Mouse (Mus musculus) forebrain, embryonic 14.5 days (tissue): ENCODE results near the gene Ap2m1. TPM values are rescaled to one million over a fixed set of nuclear protein-coding genes. Genes with fewer than 3 reads are reported as not detected.
A peak's percentile ranks its signal among the peaks of the same experiment; 100 is the strongest.

Source experiments
- ATAC-seq: fragments of 200-750 bp; cut with Nextera tagmentation; 2 replicates; pipeline ENCODE4 v1.8.0; 2017; ENCODE audit warnings: mild to moderate bottlenecking, moderate library complexity
- DNase-seq: peaks from one replicate; pipeline ENCODE4 v3.0.0-alpha.2; 2015; ENCODE audit warnings: low spot score
- H3K27ac ChIP-seq: fragments of 300-500 bp; sonication (generic); 2 replicates; pipeline ENCODE4 v1.5.1; 2014; ENCODE audit warnings: low read depth, mild to moderate bottlenecking, control low read depth, low read length, moderate library complexity
- H3K27me3 ChIP-seq: fragments of 300-500 bp; sonication (generic); replicated peaks from 2 replicates; pipeline ENCODE4 v1.6.1; 2014; ENCODE audit warnings: low read length, control low read depth, mixed read lengths; ENCODE audit not compliant: control insufficient read depth, insufficient read depth
- H3K36me3 ChIP-seq: fragments of 300-500 bp; sonication (generic); 2 replicates; pipeline ENCODE4 v1.6.1; 2014; ENCODE audit warnings: low read length, control low read depth; ENCODE audit not compliant: control insufficient read depth, insufficient read depth
- H3K4me1 ChIP-seq: fragments of 300-500 bp; sonication (generic); 2 replicates; pipeline ENCODE4 v1.6.1; 2014; ENCODE audit warnings: antibody characterized with exemption, low read length, control low read depth; ENCODE audit not compliant: control insufficient read depth, insufficient read depth
- H3K4me2 ChIP-seq: fragments of 300-500 bp; sonication (generic); 2 replicates; pipeline ENCODE4 v1.6.1; 2014; ENCODE audit warnings: mild to moderate bottlenecking, control low read depth, low read length
- H3K4me3 ChIP-seq: fragments of 300-500 bp; sonication (generic); 2 replicates; pipeline ENCODE4 v1.5.1; 2014; ENCODE audit warnings: low read depth, low read length, control low read depth
- H3K9ac ChIP-seq: fragments of 300-500 bp; sonication (generic); 2 replicates; pipeline ENCODE4 v1.6.1; 2014; ENCODE audit warnings: mild to moderate bottlenecking, low read length, control low read depth, moderate library complexity
- H3K9me3 ChIP-seq: fragments of 300-500 bp; sonication (generic); replicated peaks from 2 replicates; pipeline ENCODE4 v1.6.1; 2016; ENCODE audit warnings: low read length, control low read depth, mixed read lengths; ENCODE audit not compliant: control insufficient read depth
- WGBS: fragments of 180-500 bp; shearing (Covaris S2); extraction: QIAGEN DNeasy Blood & Tissue Kit; methylation state at CpG from one replicate; pipeline ENCODE4 v1.1.7; 2014; 5-methylcytosine and 5-hydroxymethylcytosine counted together
- polyA plus RNA-seq: library from polyadenylated mRNA; unstranded; fragments of >200 nt; fragmentation: Nextera tagmentation; extraction: Ambion mirVana; gene quantifications from 2 replicates; pipeline ENCODE4 v1.2.1, GENCODE M21; 2014

The Ap2m1 gene
- polyA plus RNA-seq, 1 experiment from 2014 or later, result 1,206 TPM

DNA sequence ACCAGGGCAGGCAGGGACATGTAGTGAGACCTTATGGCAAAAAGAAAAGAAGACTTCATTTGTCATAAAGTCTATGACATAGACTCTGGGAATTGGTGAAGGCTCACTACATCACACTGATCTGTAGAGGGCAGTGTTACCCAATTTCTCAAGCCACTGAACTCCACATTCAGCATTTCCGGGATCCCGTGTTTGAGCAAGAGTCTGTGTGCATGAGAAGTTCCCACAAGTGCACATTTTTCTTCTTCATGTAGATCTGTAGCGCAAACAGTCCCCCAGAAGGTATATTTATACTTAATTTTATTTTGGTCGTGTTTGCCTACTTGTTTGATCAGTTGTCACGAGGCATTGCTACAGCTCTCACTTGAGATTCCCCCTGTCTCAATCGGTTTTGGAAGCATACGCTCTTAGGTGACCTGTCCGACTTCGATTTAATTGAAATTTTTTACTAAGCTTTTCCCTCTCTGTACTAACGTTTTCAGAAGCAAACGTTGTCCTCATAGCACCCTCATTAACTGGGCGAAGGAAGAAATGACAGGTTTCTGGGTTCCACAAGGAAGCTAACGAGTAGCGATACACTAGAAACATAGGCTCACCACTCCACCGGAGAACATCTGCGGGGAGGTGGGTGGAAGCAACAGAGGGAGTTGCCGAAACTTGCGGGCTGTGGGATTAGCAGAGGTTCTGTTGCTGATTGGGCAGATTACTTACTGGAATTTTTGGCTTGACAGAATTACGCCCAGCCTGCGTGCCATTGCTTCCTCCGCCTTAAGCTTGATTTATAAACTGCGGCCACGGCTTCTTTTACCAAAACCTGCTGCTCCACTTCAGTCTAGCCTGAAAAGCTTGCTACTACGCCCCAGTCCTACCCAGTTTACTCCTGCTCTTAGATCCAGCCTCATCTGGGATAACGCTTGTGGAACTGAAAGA, 38.3 kb upstream of the Ap2m1 start:
- WGBS, result 21% methylated on average over 25 of the region's 25 CpGs
- Histone ChIP-seq H3K4me2 (peak overlapping the region; percentile 47), H3K4me1 (0 out of 2 replicates have a peak, but pooled peaks cover 5% of the 10 kb centered on the region), H3K9me3 (no peaks in the 10 kb centered on the region), H3K27me3 (peaks cover 5% of the 10 kb centered on the region), H3K4me3 (peak overlapping the region; percentile 20), H3K27ac (no peak overlapping the region), H3K36me3 (peaks cover 10% of the 10 kb centered on the region), H3K9ac (no peak overlapping the region)
- DNase-seq (peak; percentile 89), ATAC-seq (peak; percentile 30; the same call in 1 of the 2 replicates)

- Histone ChIP-seq H3K9ac (peak overlapping the region; percentile 90), H3K4me2 (peak overlapping the region; percentile 83), H3K9me3 (no peaks in the 10 kb centered on the region), H3K4me3 (peak overlapping the region; percentile 94), H3K27ac (no peak overlapping the region), H3K4me1 (0 out of 2 replicates have a peak, but pooled peaks cover 5% of the 10 kb centered on the region), H3K27me3 (peaks cover 5% of the 10 kb centered on the region), H3K36me3 (peaks cover 22% of the 10 kb centered on the region)
- 12% methylated on average over 16 of the region's 16 CpGs for WGBS
- ATAC-seq (peak; percentile 5), DNase-seq (no peak)
Measured at GRCm38 (mm10) chr16:20497980-20498676, 37.1 kb upstream of the Ap2m1 start.

- peak within 1 kb of the TSS; percentile 83 for H3K4me2 ChIP-seq
- H3K9ac ChIP-seq, result peak within 1 kb of the TSS; percentile 90
- peak within 1 kb of the TSS; percentile 94 for H3K4me3 ChIP-seq
- no peaks in the 10 kb centered on the region for H3K9me3 ChIP-seq
- 2% methylated on average over 49 of the region's 49 CpGs for WGBS
- 0 out of 2 replicates have a peak, but pooled peaks cover 5% of the 10 kb centered on the region for H3K4me1 ChIP-seq
- H3K27ac ChIP-seq, result peak within 1 kb of the TSS; percentile 78; the same call in 1 of the 2 replicates
- peak; percentile 95 for DNase-seq
- peaks cover 5% of the 10 kb centered on the region for H3K27me3 ChIP-seq
- ATAC-seq, result peak; percentile 96
- H3K36me3 ChIP-seq, result peaks cover 29% of the 10 kb centered on the region
Measured at GRCm38 (mm10) chr16:20498677-20499475, 36.4 kb upstream of the Ap2m1 start, which contains the start of gene Eif2b5. Eif2b5 (plus strand) TSS chr16:20498817.

DNA sequence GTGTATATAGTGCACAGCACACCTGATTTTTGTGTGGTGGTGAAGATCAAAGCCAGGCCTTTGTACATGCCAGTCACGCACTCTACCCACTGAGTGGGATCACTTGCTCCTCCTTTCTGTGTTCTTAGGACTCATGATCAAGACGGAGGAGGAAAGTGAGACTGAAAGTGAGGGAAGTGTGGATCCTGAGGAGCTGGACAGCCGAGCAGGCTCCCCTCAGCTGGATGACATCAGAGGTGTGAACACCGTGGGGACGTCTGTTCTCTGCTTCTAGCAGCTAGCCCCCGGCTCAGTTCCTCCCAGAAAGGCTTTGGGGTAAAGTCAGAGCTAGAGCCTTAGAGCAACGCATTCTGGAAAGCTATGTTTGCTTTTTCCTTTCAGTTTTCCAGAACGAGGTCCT, 29.3 kb upstream of the Ap2m1 start:
- ATAC-seq (no peak), DNase-seq (no peak)
- Histone ChIP-seq H3K27me3 (no peaks in the 10 kb centered on the region), H3K9ac (no peak overlapping the region), H3K4me2 (no peak overlapping the region), H3K36me3 (peaks cover 98% of the 10 kb centered on the region), H3K4me3 (no peak overlapping the region), H3K9me3 (no peaks in the 10 kb centered on the region), H3K4me1 (no peaks in the 10 kb centered on the region), H3K27ac (no peak overlapping the region)
- WGBS, result 90% methylated on average over 8 of the region's 8 CpGs

- Histone ChIP-seq H3K4me2 (no peak overlapping the region), H3K4me1 (no peaks in the 10 kb centered on the region), H3K4me3 (no peak overlapping the region), H3K9ac (no peak overlapping the region), H3K36me3 (peaks cover 72% of the 10 kb centered on the region), H3K27ac (no peak overlapping the region), H3K27me3 (no peaks in the 10 kb centered on the region), H3K9me3 (no peaks in the 10 kb centered on the region)
- WGBS, result 92% methylated on average over 3 of the region's 3 CpGs
- DNase-seq, result peak; percentile 44
- ATAC-seq, result no peak
Measured at GRCm38 (mm10) chr16:20509349-20509748, 25.9 kb upstream of the Ap2m1 start.

DNA sequence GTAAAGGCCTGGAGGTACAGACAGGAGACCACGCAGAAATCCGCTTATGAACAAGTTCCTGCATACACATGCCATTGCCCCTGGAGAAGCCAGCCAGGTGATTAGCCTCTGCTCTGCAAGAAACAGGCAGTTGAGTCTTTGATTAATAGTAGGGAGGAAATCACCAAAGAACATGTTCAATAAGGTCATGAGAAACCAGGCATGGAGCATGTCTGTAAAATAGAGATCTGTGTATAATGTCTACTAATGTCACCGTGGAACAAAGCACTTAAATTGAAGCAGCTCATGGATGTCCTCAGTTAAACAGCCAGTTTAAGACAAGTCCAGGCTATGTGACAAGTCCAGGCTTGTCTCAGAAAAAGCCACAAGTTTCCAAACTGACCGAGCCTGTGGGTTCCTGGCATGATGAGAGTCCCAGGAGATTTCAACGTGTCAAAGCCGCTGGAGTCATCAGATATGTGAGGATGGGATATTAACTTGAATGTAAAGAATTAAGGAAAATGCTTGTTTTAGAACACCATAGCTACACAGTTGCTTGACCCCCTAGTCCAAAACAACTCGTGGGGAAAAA, 23.9 kb upstream of the Ap2m1 start:
- DNase-seq (no peak), ATAC-seq (no peak)
- H3K4me2 ChIP-seq, result no peak overlapping the region

DNA sequence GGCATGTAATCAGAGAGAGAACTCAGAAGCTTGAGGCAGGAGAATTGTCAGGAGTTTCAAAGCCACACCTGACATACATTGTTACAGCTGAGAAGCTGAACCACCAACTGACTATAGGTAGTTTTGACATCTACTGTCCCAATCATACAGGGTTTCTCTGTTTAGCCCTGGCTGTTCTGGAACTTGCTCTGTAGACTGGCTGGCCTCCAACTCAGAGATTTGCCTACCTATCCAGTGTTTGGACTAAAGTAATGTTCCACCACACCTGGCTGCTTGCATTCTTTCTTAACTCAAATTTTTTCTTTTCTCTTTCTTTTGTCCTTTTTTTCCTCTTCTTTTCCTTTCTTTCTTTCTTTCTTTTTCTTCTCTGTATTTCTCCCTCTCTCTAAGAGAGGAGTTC, 19.2 kb upstream of the Ap2m1 start:
- H3K36me3 ChIP-seq, result peaks cover 13% of the 10 kb centered on the region

More for the DNA sequence above, 23.9 kb upstream of the Ap2m1 start:
- H3K9ac ChIP-seq, result no peak overlapping the region
- peaks cover 52% of the 10 kb centered on the region for H3K36me3 ChIP-seq
- H3K27ac ChIP-seq, result no peak overlapping the region
- WGBS, result 92% methylated on average over 7 of the region's 7 CpGs
- H3K4me3 ChIP-seq, result no peak overlapping the region
- no peaks in the 10 kb centered on the region for H3K9me3 ChIP-seq
- no peaks in the 10 kb centered on the region for H3K27me3 ChIP-seq
- H3K4me1 ChIP-seq, result no peaks in the 10 kb centered on the region

DNA sequence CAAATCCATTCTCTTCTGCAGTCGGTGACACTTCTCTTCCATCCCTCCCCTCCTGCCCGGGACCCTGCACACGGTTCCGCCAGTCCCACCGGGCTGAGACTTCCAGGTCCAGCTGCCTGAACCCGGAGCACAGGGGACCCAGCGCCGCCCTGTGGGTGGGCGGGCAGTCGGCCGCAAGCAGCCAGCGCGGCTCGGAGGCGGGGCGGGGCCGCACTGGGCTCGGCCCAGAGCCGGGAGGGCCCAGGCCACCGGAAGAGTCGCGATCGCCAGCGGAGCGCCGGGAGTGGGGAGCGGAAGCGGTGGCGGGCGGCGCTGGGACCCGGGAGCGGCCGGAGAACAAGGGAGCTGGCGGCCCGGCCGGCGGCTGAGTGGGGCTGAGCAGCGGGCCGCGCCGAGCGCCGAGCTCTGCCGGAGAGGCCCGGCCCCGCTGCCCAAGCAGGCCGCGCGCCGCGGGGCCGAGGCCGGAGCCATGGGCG, 18.5 kb upstream of the Ap2m1 start, which contains the start of gene Dvl3:
Gene Dvl3 (plus strand): TSS at position 257 of the 476 bp plus-strand sequence.
- H3K9me3 ChIP-seq, result no peaks in the 10 kb centered on the region
- peak within 1 kb of the TSS; percentile 99 for H3K9ac ChIP-seq
- H3K4me3 ChIP-seq, result peak within 1 kb of the TSS; percentile 99
- peaks cover 14% of the 10 kb centered on the region; the same call in 1 of the 2 replicates for H3K36me3 ChIP-seq
- H3K27me3 ChIP-seq, result no peaks in the 10 kb centered on the region
- 0% methylated on average over 55 of the region's 55 CpGs for WGBS
- peak; percentile 93 for DNase-seq
- H3K4me2 ChIP-seq, result peak within 1 kb of the TSS; percentile 86
- peaks cover 14% of the 10 kb centered on the region for H3K4me1 ChIP-seq
- H3K27ac ChIP-seq, result peak within 1 kb of the TSS; percentile 92
- peak; percentile 97 for ATAC-seq

More for the DNA sequence above, 19.2 kb upstream of the Ap2m1 start:
- DNase-seq (no peak), ATAC-seq (no peak)
- H3K27ac ChIP-seq, result no peak overlapping the region
- peak overlapping the region; percentile 99 for H3K9ac ChIP-seq
- H3K9me3 ChIP-seq, result no peaks in the 10 kb centered on the region
- H3K4me2 ChIP-seq, result peak overlapping the region; percentile 86
- H3K4me3 ChIP-seq, result peak overlapping the region; percentile 99
- H3K27me3 ChIP-seq, result no peaks in the 10 kb centered on the region
- peaks cover 14% of the 10 kb centered on the region for H3K4me1 ChIP-seq
